Mouse (Mus musculus) thymus, postnatal 10 days (tissue): ENCODE data around the gene Cd300a.
A peak's percentile ranks its signal among the peaks of the same experiment; 100 is the strongest.

Experiments used
- DNase-seq, 2 experiments: peaks; one replicate each; pipeline ENCODE4 v3.0.0; 2021; ENCODE audit warnings: low spot score in 2 of 2

The Cd300a gene

GRCm38 (mm10) chr11:114866486-114867360 is 23.1 kb upstream of the Cd300a start:
- no peak for DNase-seq

GRCm38 (mm10) chr11:114867361-114868235 is 22.2 kb upstream of the Cd300a start:
- no peak for DNase-seq

GRCm38 (mm10) chr11:114868280-114868679 is 21.6 kb upstream of the Cd300a start:
- DNase-seq: no peak

GRCm38 (mm10) chr11:114869787-114870186 is 20.1 kb upstream of the Cd300a start:
- no peak for DNase-seq

GRCm38 (mm10) chr11:114871540-114871939 is 18.3 kb upstream of the Cd300a start:
- no peak for DNase-seq

- peak; percentile 73 for DNase-seq
Observed at GRCm38 (mm10) chr11:114873022-114873817, 16.6 kb upstream of the Cd300a start.

GRCm38 (mm10) chr11:114874226-114875145 is 15.4 kb upstream of the Cd300a start:
- DNase-seq: no peak

GRCm38 (mm10) chr11:114875301-114875801 is 14.5 kb upstream of the Cd300a start:
- no peak for DNase-seq

- DNase-seq: no peak
Observed at GRCm38 (mm10) chr11:114876176-114876575, 13.7 kb upstream of the Cd300a start.

GRCm38 (mm10) chr11:114876621-114877020 is 13.2 kb upstream of the Cd300a start:
- no peak for DNase-seq

GRCm38 (mm10) chr11:114877145-114877544 is 12.7 kb upstream of the Cd300a start:
- no peak for DNase-seq

GRCm38 (mm10) chr11:114879666-114880065 is 10.2 kb upstream of the Cd300a start:
- no peak for DNase-seq

- DNase-seq: no peak
Observed at GRCm38 (mm10) chr11:114880185-114880584, 9.7 kb upstream of the Cd300a start.

GRCm38 (mm10) chr11:114880589-114880988 is 9.3 kb upstream of the Cd300a start:
- peak in 1 of 2 experiments; percentile 65 for DNase-seq

GRCm38 (mm10) chr11:114883251-114883789 is 6.5 kb upstream of the Cd300a start:
- DNase-seq: no peak

GRCm38 (mm10) chr11:114884380-114885100 is 5.3 kb upstream of the Cd300a start:
- no peak for DNase-seq

GRCm38 (mm10) chr11:114890542-114890941 is 701 bp downstream of the Cd300a start:
- DNase-seq: no peak

GRCm38 (mm10) chr11:114896085-114896484 is 6.2 kb downstream of the Cd300a start:
- no peak for DNase-seq

GRCm38 (mm10) chr11:114898026-114898425 is 8.2 kb downstream of the Cd300a start:
- no peak for DNase-seq
